Mouse (Mus musculus) natural killer cell, adult 2 months (primary cell): ENCODE measurements around the gene Wdr19.
A peak's percentile ranks its signal among the peaks of the same experiment; 100 is the strongest.
"Not testable (repeated sequence)": the region's sequence is repeated elsewhere in the genome, so short reads cannot be mapped to it uniquely, and the experiment has no call there.

ENCODE experiments used
- DNase-seq, 2 experiments: peaks; one replicate each; pipeline ENCODE4 v3.0.0; 2022; ENCODE audit warnings: low spot score in 2 of 2

The Wdr19 gene

GRCm38 (mm10) chr5:65194441-65194840, 5.1 kb upstream of the Wdr19 start:
- no peak for DNase-seq

- DNase-seq, result no peak
Measured at GRCm38 (mm10) chr5:65204726-65205125, 5.2 kb downstream of the Wdr19 start.

- DNase-seq, result peak; percentile 17 to 31
Measured at GRCm38 (mm10) chr5:65213321-65213720, 13.8 kb downstream of the Wdr19 start.

- DNase-seq, result peak in 1 of 2 experiments; percentile 11
Measured at GRCm38 (mm10) chr5:65217305-65218269, 18.1 kb downstream of the Wdr19 start.

GRCm38 (mm10) chr5:65221037-65221436, 21.5 kb downstream of the Wdr19 start:
- no peak for DNase-seq

- DNase-seq, result no peak
Measured at GRCm38 (mm10) chr5:65224056-65224455, 24.6 kb downstream of the Wdr19 start.

GRCm38 (mm10) chr5:65231289-65232003, 31.9 kb downstream of the Wdr19 start:
- no peak for DNase-seq

- peak in 1 of 2 experiments; percentile 37 for DNase-seq
Measured at GRCm38 (mm10) chr5:65242740-65243139, 43.2 kb downstream of the Wdr19 start.

GRCm38 (mm10) chr5:65247296-65247695, 47.8 kb downstream of the Wdr19 start:
- DNase-seq, result no peak

- no peak for DNase-seq
Measured at GRCm38 (mm10) chr5:65250185-65250855, 50.8 kb downstream of the Wdr19 start.

- no peak for DNase-seq
Measured at GRCm38 (mm10) chr5:65257910-65258505, 58.5 kb downstream of the Wdr19 start.

GRCm38 (mm10) chr5:65273966-65274365, 74.5 kb downstream of the Wdr19 start:
- DNase-seq, result no peak

- no peak for DNase-seq
Measured at GRCm38 (mm10) chr5:65279133-65279651, 79.7 kb downstream of the Wdr19 start.

- DNase-seq, result no peak
Measured at GRCm38 (mm10) chr5:65281216-65281615, 81.7 kb downstream of the Wdr19 start.

GRCm38 (mm10) chr5:65284171-65284570, 84.7 kb downstream of the Wdr19 start:
- peak; percentile 7 to 50 for DNase-seq

GRCm38 (mm10) chr5:65287751-65288701, 88.5 kb downstream of the Wdr19 start:
- no peak for DNase-seq

GRCm38 (mm10) chr5:65289009-65289408, 89.5 kb downstream of the Wdr19 start:
- DNase-seq, result not testable (repeated sequence)

GRCm38 (mm10) chr5:65293627-65294026, 94.1 kb downstream of the Wdr19 start:
- no peak for DNase-seq

- no peak for DNase-seq
Measured at GRCm38 (mm10) chr5:65294270-65294669, 94.8 kb downstream of the Wdr19 start.
